Mouse (Mus musculus) embryonic fibroblast, embryonic 13.5 days (primary cell): ENCODE data around the gene Gm9970. TPM values are rescaled to one million over a fixed set of nuclear protein-coding genes. Genes with fewer than 3 reads are reported as not detected.
"Not testable (repeated sequence)": the region's sequence is repeated elsewhere in the genome, so short reads cannot be mapped to it uniquely, and the experiment has no call there.

Experiments
- H3K27ac ChIP-seq: 2 replicates; pipeline ENCODE4 v1.5.1; 2012; ENCODE audit warnings: low read length, control low read depth, inconsistent platforms; ENCODE audit not compliant: insufficient read depth
- H3K4me1 ChIP-seq: 2 replicates; pipeline ENCODE4 v1.6.1; 2011; ENCODE audit warnings: low read length; ENCODE audit not compliant: control insufficient read depth, insufficient read depth
- H3K4me3 ChIP-seq: 2 replicates; pipeline ENCODE4 v1.5.1; 2011; ENCODE audit warnings: mild to moderate bottlenecking, control low read depth, low read length; ENCODE audit not compliant: insufficient read depth
- CTCF ChIP-seq: IDR thresholded peaks from 2 replicates; pipeline ENCODE4 v1.5.1; 2011; ENCODE audit warnings: mild to moderate bottlenecking, control low read depth, low read length, moderate library complexity, borderline replicate concordance; ENCODE audit not compliant: insufficient read depth
- POLR2A ChIP-seq: IDR thresholded peaks from 2 replicates; pipeline ENCODE4 v1.6.1; 2011; ENCODE audit warnings: low read depth, mild to moderate bottlenecking, control low read depth, low read length, moderate library complexity
- polyA plus RNA-seq: library from polyadenylated mRNA; stranded (reverse); fragments of >200 nt; gene quantifications from 2 replicates; pipeline ENCODE4 v1.2.4, GENCODE M21; 2011; ENCODE audit warnings: low read depth; ENCODE audit not compliant: missing spikeins, insufficient read length

The Gm9970 gene
- polyA plus RNA-seq, 1 experiment: not detected

DNA sequence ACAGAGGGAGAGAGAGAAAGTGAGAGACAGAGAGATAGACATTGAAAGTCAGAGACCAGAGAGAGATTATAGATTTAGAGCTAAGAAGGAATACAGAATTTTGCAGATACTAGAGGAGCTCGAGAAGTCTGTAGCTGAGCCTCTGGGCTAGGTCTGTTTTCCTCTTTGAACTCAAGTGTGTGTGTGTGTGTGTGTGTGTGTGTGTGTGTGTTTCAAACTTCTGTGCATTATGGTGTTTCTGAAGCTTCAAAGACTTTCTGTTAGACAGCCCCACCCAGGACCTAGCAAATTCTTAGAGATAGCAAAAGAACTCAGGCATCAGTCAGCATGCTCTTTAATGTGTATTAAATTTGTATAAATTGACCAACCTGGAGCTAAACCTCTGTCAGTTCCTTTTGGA, 14.4 kb downstream of the Gm9970 start:
- H3K4me3 ChIP-seq: no peak overlapping the region
- H3K4me1 ChIP-seq: no peaks in the 10 kb centered on the region
- no peak for TF ChIP-seq CTCF
- no peak for TF ChIP-seq POLR2A
- H3K27ac ChIP-seq: no peak overlapping the region

DNA sequence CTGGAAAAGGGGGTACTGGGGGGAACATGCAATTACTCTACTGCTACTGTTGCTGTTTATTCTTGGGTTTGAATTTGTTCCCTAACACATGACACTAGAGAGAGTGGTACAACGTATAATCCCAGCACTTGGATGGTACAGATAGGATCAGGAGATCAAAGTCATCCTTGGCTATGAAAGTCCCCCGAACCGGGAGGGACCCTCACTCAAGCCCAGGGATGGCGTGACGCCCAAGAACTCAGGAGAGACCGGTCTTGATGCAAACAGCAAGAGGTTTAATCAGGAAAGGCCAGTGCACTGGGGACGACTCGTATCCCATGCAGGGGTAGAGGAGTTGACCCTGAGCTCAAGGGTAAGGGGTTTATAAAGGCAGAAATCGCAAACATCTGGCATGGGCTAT, 18.3 kb downstream of the Gm9970 start:
- Histone ChIP-seq H3K4me1 (no peaks in the 10 kb centered on the region), H3K27ac (no peak overlapping the region), H3K4me3 (no peak overlapping the region)
- TF ChIP-seq POLR2A (no peak), CTCF (no peak)

DNA sequence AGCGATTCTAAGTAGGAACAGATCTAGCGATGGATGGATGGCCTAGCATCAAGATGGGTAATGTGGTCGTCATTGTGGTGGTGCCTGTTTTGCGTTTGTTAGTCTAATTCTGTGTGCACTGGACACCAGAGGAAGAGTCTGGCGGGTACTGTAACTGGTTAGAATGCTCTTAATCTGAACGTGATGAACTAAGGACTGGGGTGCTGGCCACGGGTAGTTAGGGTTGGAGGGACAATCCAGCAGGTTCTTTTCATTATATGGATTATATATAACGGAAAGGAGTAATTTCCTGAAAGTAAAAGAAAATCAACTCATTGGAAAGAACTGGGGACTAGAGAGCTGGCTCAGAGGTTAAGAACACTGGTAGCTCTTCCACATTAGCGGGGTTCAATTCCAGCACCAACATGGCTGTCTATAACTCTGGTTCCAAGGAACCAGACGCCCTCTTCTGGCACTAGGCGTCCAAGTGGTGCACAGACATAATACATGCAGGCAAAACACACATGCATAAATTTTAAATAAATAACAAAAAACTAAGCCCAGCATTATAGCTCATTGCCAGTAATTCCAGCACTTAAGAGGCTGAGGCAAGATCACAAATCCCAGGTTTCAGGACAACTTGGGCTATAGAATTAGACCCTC, 19.6 kb downstream of the Gm9970 start:
- no peaks in the 10 kb centered on the region for H3K4me1 ChIP-seq
- TF ChIP-seq CTCF: peak; percentile 32; the same call in 1 of the 2 replicates
- TF ChIP-seq POLR2A: peak; percentile 46; the same call in 1 of the 2 replicates
- H3K27ac ChIP-seq: peak overlapping the region; percentile 77
- H3K4me3 ChIP-seq: peak overlapping the region; percentile 62

- Histone ChIP-seq H3K27ac (peak within 1 kb of the TSS; percentile 77), H3K4me1 (no peaks in the 10 kb centered on the region), H3K4me3 (peak within 1 kb of the TSS; percentile 90)
- TF ChIP-seq CTCF: no peak
- TF ChIP-seq POLR2A: peak; percentile 97
These were observed 20.4 kb downstream of the Gm9970 start, which contains the start of gene Ppm1g for GRCm38 (mm10) chr5:31220448-31221303. Gene Ppm1g, minus strand, starts transcription at chr5:31220687.

DNA sequence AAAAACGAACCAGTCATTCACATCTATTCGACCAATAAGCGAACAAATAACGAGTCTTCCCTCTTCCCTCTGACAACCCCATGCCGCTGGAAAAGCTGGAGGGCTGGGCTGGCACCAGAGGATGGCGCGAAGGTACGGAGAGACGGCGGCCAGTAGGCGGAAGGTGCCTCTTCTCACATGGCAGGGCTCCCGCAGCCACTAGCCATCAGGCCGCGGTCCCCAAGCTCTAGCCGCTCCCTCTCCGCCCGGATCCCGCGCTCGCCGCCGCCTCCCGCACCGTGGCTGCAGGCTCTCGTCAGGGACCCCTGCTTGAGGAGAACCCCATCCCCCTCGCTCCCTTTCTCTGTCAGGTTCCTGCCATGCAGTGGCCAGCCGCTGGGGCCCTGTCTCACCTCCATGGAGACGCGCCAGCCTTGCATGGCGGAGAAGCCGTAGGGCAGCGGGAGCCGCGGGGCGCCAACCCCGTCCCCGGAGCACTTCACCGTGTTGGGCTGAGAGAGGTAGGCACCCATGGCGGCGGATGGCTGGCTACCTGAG, 21.1 kb downstream of the Gm9970 start:
- peak overlapping the region; percentile 90 for H3K4me3 ChIP-seq
- no peaks in the 10 kb centered on the region for H3K4me1 ChIP-seq
- peak overlapping the region; percentile 61 for H3K27ac ChIP-seq
- TF ChIP-seq POLR2A (no peak), CTCF (no peak)

GRCm38 (mm10) chr5:31219474-31219873, 21.6 kb downstream of the Gm9970 start:
- TF ChIP-seq CTCF: no peak
- TF ChIP-seq POLR2A: no peak
- no peaks in the 10 kb centered on the region for H3K4me1 ChIP-seq

DNA sequence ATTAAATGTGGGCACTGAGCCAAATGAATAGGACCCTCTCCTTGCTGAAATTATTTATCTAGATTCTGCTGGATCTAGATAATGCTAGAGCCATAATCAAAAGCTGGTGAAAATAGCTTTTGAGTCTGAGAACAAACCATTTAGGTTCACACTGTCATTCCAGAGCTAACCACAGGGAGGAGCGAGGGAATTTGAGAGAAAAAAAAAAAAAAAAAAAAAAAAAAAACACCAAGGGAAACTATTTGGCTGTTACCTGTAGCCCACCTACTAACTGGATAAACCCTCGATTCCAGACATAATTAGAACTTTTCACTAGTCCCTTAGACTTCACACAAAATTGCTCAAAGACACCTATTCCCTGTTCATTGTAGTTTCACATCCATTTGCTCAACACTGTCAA, 22.0 kb downstream of the Gm9970 start:
- TF ChIP-seq POLR2A: no peak
- no peak for TF ChIP-seq CTCF
- H3K4me1 ChIP-seq: no peaks in the 10 kb centered on the region
- peak overlapping the region; percentile 30 for H3K4me3 ChIP-seq
- H3K27ac ChIP-seq: no peak overlapping the region

More at GRCm38 (mm10) chr5:31219474-31219873, 21.6 kb downstream of the Gm9970 start:
- Histone ChIP-seq H3K27ac (peak overlapping the region; percentile 61), H3K4me3 (peak overlapping the region; percentile 90)

GRCm38 (mm10) chr5:31218294-31218693, 22.7 kb downstream of the Gm9970 start:
- Histone ChIP-seq H3K4me3 (peak overlapping the region; percentile 30; the same call in 1 of the 2 replicates), H3K4me1 (no peaks in the 10 kb centered on the region), H3K27ac (no peak overlapping the region)
- TF ChIP-seq CTCF (no peak), POLR2A (no peak)

DNA sequence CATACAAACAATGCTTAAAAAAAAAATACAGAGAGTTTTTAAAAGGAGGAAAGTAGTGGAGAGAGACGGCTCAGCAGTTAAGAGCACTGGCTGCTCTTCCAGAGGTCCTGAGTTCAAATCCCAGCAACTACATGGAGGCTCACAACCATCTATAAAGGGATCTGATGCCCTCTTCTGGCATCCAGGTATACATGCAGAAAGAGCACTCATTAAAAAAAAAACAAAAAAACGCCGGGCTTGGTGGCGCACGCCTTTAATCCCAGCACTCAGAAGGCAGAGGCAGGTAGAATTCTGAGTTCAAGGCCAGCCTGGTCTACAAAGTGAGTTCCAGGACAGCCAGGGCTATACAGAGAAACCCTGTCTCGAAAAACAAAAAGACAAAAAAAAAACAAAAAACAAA, 24.5 kb downstream of the Gm9970 start:
- H3K27ac ChIP-seq, H3K4me1 ChIP-seq, H3K4me3 ChIP-seq: not testable (repeated sequence)

GRCm38 (mm10) chr5:31204421-31204820, 36.6 kb downstream of the Gm9970 start:
- no peak overlapping the region for H3K4me3 ChIP-seq
- TF ChIP-seq CTCF (no peak), POLR2A (no peak)
- H3K27ac ChIP-seq: no peak overlapping the region
- H3K4me1 ChIP-seq: no peaks in the 10 kb centered on the region
